Mouse (Mus musculus) MN1 (cell line): ENCODE measurements around the gene Wdr19.

Experiments
- DNase-seq: peaks from one replicate; pipeline ENCODE4 v3.0.0-alpha.2; 2016; ENCODE audit warnings: low spot score

Gene Wdr19

DNA sequence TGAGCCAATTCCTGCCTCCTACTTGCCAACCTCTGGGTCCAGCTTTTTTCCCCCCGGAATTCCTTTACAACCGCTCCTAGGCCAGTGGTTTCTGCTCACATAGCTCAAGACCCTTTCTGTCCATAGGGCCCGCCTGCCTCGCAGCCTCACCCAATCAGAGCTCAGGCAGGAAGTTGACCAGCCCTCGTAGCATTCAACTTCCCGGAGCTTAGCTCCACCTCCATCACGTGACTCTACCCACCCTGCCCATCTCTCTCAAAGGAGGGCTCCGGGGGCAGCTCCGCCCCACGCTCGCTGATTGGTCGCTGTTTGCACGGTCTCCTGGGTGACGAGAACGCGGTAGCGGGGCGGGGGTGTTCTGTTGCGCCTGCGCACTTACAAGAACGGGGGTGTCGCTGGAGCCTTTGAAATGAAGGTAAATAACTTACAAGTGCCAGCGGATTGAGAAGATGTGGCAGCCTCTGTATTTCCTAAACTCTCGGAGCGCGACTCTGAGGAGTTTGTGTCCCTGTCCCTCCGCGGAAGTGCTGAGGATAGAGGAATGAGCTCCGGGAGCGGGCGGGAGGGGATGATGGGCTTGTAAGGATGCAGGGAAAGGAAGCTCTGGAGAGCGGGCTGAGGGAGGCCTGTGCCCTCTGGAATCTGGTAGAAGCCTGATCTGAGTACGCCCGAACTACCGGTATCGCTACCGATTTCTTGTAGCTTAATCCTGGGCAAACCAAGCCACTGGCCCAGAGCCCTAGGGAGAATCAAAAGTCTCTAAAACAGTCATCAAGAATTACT, at the start of gene Wdr19:
TSS of gene Wdr19 (plus strand) at position 351 of the 783 bp plus-strand sequence.
- peak; percentile 96 for DNase-seq

GRCm38 (mm10) chr5:65149706-65150105, 49.8 kb upstream of the Wdr19 start:
- no peak for DNase-seq

GRCm38 (mm10) chr5:65150376-65150955, 49.0 kb upstream of the Wdr19 start:
- DNase-seq = no peak

GRCm38 (mm10) chr5:65151276-65151675, 48.2 kb upstream of the Wdr19 start:
- DNase-seq = no peak

GRCm38 (mm10) chr5:65151767-65152166, 47.7 kb upstream of the Wdr19 start:
- no peak for DNase-seq

- no peak for DNase-seq
These were observed 45.2 kb upstream of the Wdr19 start for GRCm38 (mm10) chr5:65154287-65154686.

GRCm38 (mm10) chr5:65156853-65157252, 42.6 kb upstream of the Wdr19 start:
- no peak for DNase-seq

DNA sequence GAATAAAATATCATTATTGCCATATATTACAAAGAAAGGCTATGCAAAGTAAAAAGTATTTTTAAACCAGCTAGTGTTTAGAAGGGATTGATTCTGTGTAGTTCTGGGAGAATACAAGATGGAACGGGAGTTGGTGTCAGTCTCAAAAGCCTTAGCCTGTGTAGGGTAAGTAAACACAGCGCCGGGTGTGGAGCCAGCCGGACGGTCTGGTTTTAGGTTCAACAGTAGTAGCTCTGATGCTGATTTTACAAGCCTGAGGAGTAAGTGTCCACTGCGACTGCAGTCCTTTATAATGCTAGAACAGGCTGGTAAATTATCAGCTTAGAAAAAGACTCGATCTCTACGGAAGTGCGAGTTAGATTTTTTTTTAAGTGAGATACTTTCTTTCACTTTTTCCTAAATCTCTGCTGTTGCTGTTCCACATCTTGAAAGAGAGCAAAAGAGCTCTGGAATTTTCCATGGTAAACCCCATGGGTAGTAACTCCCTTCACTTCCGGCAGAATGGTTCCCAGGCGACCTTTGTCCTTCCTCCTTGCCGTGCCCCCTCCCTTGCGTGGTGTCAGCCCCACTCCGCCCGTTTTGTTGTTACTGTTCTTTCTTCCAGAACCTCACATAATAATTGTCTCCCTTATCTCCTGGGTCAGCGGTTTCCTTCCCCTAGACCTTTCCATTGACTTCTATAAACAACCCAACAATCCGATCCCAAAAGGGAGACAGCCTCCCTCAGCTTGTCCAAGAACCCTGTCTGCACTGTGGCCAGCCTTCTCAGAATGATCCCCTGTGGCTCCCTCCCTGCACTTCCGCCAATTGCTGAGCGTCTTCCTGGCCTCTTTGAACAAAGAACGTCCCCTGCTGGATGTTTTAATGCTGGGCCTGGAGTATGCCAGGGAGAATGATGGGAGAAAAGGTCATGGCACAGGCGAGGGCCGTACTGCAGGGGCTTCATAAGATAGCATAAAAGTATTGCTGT, 41.8 kb upstream of the Wdr19 start:
- no peak for DNase-seq

- no peak for DNase-seq
These were observed 40.7 kb upstream of the Wdr19 start for GRCm38 (mm10) chr5:65158696-65159305.

DNA sequence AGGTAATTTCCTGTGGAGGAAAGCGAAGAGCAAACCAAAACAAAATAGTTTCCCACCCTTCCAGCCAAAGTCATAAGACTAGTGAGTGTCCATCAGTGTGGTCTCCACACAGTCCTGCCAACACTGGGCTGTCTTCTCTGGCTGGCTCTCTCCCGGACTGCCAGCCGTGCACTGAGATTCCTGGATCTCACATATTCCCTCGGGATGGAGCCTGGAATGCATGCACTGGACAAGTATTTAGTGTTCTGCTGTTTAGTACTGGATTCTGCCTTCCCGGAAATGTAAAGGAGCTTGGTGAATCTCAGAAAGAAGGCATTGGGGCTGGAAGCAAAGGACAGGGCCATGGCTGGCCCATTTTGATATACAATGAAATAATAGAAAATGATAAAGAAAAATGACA, 36.5 kb upstream of the Wdr19 start:
- no peak for DNase-seq

DNA sequence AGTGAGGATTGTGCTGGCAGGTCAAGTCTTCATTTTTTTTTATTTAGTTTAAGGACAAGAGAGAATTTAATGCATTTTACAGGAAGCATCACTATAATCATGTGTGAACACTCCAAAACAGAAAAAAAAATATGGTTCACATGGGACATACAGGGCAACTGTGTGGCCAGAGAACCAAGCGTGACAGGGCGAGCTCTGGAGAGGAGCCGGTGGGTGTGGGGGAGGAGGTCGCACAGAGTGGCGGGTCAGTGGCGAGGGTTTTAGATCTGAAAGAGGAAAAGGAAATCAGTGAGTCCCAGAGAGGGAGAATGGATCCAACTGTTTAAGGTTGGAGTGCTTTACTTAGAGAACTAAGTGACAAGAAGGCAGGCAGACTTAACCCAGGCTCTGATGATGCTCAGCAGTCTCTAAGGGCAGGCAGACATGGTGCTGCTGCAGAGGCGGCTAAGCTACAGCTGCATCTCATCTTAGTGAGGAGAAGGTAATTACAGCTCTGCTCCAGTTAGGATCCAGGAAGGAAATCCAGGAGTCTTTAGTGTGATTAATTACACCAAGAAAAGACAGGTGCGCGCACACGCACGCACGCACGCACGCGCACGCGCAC, 35.9 kb upstream of the Wdr19 start:
- DNase-seq = no peak

GRCm38 (mm10) chr5:65170206-65170605, 29.3 kb upstream of the Wdr19 start:
- DNase-seq = no peak

DNA sequence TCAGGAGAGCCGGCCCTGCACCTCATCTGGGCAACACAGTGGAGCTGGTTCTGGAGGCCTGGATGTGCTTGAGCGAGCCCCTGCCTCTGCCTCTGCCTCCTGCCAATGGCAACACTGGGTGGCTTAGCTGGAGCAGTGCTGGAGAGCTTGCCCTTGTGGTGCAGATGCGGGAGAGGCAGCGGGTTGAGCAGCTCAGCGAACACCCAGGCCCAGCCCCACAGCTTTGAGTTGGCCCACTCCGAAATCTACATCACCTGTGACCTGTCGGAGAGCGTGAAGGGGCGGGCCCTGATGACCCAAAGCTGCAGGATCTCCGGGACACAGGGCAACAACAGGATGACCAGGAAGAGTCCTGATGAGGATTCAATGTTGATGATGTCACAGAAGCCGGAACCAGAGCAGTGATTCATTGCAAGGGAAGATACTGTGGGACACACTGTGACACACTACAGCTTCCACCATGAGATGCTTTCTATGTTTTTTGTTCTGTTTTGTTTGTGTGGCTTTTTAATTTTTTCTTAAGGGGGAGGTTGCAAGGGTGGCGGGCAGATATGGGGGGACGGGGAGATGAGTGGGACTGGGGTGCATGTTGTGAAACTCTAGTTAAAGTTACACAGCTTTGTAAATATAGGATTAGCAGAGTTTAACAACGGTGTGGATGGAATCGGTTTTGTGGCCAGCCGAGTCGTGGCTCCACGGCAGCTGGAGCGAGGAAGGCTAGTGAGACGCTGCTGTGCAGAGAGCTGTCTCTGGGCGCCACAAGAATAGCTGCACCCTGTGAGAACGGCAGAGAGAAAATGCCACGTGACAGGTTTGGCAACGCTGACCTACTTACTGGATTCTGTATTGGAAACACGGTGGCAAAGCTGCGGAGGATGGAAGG, 24.2 kb upstream of the Wdr19 start:
- DNase-seq = no peak

- DNase-seq = peak; percentile 25
These were observed 23.5 kb upstream of the Wdr19 start for GRCm38 (mm10) chr5:65175918-65176484.

GRCm38 (mm10) chr5:65177026-65177514, 22.4 kb upstream of the Wdr19 start:
- DNase-seq = peak; percentile 36

GRCm38 (mm10) chr5:65178477-65178876, 21.0 kb upstream of the Wdr19 start:
- no peak for DNase-seq

- DNase-seq = no peak
These were observed 18.2 kb upstream of the Wdr19 start for GRCm38 (mm10) chr5:65181160-65181793.

DNA sequence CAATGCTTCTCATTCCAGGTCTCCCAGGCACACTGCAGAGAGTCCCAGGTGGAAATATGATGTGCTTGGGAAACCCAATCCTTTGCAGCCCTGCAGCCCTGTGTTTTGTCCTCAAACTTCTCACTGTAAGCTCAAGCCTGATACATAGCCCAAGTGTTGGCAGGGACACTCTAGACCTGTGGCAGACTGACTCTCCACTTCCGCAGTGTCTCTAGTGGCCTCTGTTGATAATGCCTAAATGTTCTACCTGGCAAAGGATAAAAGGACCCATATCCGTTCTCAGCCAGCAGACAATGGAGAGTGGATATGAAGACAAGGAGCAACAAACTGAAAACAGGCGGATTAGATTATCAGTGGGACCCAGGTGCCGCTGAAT, 17.7 kb upstream of the Wdr19 start:
- no peak for DNase-seq

GRCm38 (mm10) chr5:65182268-65182667, 17.2 kb upstream of the Wdr19 start:
- DNase-seq = no peak

GRCm38 (mm10) chr5:65191601-65192000, 7.9 kb upstream of the Wdr19 start:
- DNase-seq = no peak
